Mouse (Mus musculus) activated CD4-positive, CD25-positive, alpha-beta regulatory T cell, adult 9 weeks (primary cell): ENCODE results near the gene Gpr19. TPM values are rescaled to one million over a fixed set of nuclear protein-coding genes. Genes with fewer than 3 reads are reported as not detected.

Experiments used
- polyA plus RNA-seq: library from polyadenylated mRNA; unstranded; fragments of 100-300 nt; shearing (Covaris generic); gene quantifications from one replicate; pipeline ENCODE4 v1.2.1, GENCODE M21; 2017

The Gpr19 gene
- 6.7 TPM for polyA plus RNA-seq

GRCm38 (mm10) chr6:134898095-134898965 is at the start of gene Gpr19:
TSS of gene Gpr19 (minus strand) at chr6:134898578.

GRCm38 (mm10) chr6:134920190-134921013 is 22.0 kb upstream of the Gpr19 start, which contains the start of gene Cdkn1b:
TSS of gene Cdkn1b (plus strand) at chr6:134920401.

GRCm38 (mm10) chr6:134829786-134830700 is 68.3 kb downstream of the Gpr19 start, which contains the start of gene Crebl2:
TSS of gene Crebl2 (plus strand) at chr6:134830154.

Other genes starting within 250 kb of the Gpr19 start
- gene Dusp16, start 106.0 kb downstream of the Gpr19 start, polyA plus RNA-seq: 1.3 TPM
- gene Crebl2, start 68.4 kb downstream of the Gpr19 start, polyA plus RNA-seq: 42.6 TPM
- 50.8 TPM for gene Cdkn1b, start 21.8 kb upstream of the Gpr19 start, polyA plus RNA-seq
- gene Apold1, start 83.1 kb upstream of the Gpr19 start, polyA plus RNA-seq: 0.17 TPM
- 154 TPM for gene Ddx47, start 113.0 kb upstream of the Gpr19 start, polyA plus RNA-seq
- gene Gprc5a, start 167.1 kb upstream of the Gpr19 start, polyA plus RNA-seq: 1.1 TPM
- not detected for gene Gprc5d, start 219.7 kb upstream of the Gpr19 start, polyA plus RNA-seq